Mouse (Mus musculus): ENCODE results near the gene Tex14. TPM values are rescaled to one million over a fixed set of nuclear protein-coding genes. Genes with fewer than 3 reads are reported as not detected.
"Not testable (repeated sequence)": the region's sequence is repeated elsewhere in the genome, so short reads cannot be mapped to it uniquely, and the experiment has no call there.

The Tex14 gene
- polyA plus RNA-seq, 1 experiment from 2014 or later = 0.62 TPM

DNA sequence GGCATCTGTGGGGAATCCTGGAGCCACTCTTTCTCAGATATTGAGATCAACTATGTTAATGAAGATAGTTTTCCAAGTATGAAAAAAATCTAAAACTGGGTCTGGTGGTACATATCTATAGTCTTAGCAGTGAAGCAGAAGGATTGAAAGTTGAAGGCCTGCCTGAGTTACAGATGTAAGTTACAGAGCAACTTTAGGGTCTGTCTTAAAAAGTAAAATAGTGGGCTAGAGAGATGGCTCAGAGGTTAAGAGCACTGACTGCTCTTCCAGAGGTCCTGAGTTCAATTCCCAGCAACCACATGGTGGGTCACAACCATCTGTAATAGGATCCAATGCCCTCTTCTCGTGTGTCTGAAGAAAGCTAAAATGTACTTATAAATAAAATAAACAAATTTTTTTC lies 27.6 kb downstream of the Tex14 start:
- Histone ChIP-seq H3K27me3 (ENCODE audit: control insufficient read depth, insufficient read depth, low read depth, low read length) (no peaks in the 10 kb centered on the region), H3K4me1 (replicated peaks; ENCODE audit: control insufficient read depth, insufficient read depth, low read length) (no peaks in the 10 kb centered on the region), H3K4me2 (ENCODE audit: low read depth, low read length) (no peak overlapping the region), H3K4me3 (ENCODE audit: low read length) (no peak overlapping the region), H3K9me3 (ENCODE audit: control insufficient read depth, low read length) (no peaks in the 10 kb centered on the region), H3K27ac (ENCODE audit: low read length) (no peak overlapping the region), H3K9ac (ENCODE audit: low read length) (no peak overlapping the region), H3K36me3 (ENCODE audit: control insufficient read depth, insufficient read depth, low read length) (no peaks in the 10 kb centered on the region)
- WGBS = 63% methylated on average over 1 of the region's 1 CpGs
- no peak for ATAC-seq (ENCODE audit: low read depth)

DNA sequence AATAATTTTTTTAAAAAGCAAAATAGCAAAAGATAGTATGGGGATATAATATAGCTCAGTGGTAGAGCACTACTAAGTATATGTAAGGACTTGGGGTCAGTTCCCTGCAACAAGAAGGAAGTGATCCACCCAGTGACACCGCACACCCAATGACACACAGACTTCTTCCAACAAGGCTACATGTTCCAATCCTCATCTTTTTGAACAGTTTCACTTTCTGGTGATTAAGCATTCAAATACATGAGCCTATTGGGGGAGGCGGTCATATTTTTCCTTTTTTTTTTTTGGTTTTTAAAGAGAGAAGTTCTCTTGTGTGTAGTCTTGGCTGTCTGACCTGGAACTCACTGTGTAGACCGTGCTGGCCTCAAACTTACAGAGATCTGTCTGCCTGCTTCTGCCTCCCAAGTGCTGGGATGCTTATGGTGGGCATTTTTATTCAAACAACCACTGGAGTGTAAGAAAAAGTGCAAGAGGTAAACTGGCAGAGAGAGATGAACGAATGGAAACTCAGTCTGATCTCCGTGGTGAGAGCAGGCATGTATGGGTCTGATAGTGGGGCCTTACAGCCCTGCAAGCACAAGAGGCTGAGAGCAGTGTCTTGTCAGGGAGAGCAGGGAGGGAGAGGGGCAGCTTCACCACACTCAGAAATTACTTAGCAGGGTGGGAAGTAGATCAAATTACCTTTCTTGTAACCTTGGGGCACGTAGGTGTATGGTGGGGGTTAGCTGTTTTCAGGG lies 28.2 kb downstream of the Tex14 start:
- Histone ChIP-seq H3K4me1 (replicated peaks; ENCODE audit: control insufficient read depth, insufficient read depth, low read length) (no peaks in the 10 kb centered on the region), H3K4me2 (ENCODE audit: low read depth, low read length) (no peak overlapping the region), H3K27me3 (ENCODE audit: control insufficient read depth, insufficient read depth, low read depth, low read length) (no peaks in the 10 kb centered on the region), H3K9ac (ENCODE audit: low read length) (no peak overlapping the region), H3K4me3 (ENCODE audit: low read length) (no peak overlapping the region), H3K36me3 (ENCODE audit: control insufficient read depth, insufficient read depth, low read length) (no peaks in the 10 kb centered on the region), H3K27ac (ENCODE audit: low read length) (no peak overlapping the region), H3K9me3 (ENCODE audit: control insufficient read depth, low read length) (no peaks in the 10 kb centered on the region)
- 39% methylated on average over 6 of the region's 6 CpGs for WGBS
- ATAC-seq (ENCODE audit: low read depth) = no peak

DNA sequence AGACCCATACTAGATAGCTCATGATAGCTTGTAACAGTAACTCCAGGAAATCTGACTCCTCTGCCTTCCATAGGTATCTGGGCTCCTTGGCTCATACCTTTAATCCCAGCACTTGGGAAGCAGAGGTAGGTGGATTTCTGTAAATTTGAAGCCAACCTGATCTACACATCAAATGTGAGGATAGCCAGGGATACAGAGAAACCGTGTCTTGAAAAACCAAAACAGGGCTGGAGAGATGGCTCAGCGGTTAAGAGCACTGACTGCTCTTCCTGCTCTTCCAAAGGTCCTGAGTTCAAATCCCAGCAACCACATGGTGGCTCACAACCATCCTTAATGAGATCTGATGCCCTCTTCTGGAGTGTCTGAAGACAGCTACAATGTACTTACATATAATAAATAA lies 30.2 kb downstream of the Tex14 start:
- H3K27ac ChIP-seq (ENCODE audit: low read length); H3K27me3 ChIP-seq (ENCODE audit: control insufficient read depth, insufficient read depth, low read depth, low read length); ATAC-seq (ENCODE audit: low read depth); H3K4me3 ChIP-seq (ENCODE audit: low read length); H3K4me2 ChIP-seq (ENCODE audit: low read depth, low read length); H3K9ac ChIP-seq (ENCODE audit: low read length); H3K36me3 ChIP-seq (ENCODE audit: control insufficient read depth, insufficient read depth, low read length); H3K9me3 ChIP-seq (ENCODE audit: control insufficient read depth, low read length); H3K4me1 ChIP-seq (replicated peaks; ENCODE audit: control insufficient read depth, insufficient read depth, low read length): not testable (repeated sequence)
- 91% methylated on average over 2 of the region's 2 CpGs for WGBS

DNA sequence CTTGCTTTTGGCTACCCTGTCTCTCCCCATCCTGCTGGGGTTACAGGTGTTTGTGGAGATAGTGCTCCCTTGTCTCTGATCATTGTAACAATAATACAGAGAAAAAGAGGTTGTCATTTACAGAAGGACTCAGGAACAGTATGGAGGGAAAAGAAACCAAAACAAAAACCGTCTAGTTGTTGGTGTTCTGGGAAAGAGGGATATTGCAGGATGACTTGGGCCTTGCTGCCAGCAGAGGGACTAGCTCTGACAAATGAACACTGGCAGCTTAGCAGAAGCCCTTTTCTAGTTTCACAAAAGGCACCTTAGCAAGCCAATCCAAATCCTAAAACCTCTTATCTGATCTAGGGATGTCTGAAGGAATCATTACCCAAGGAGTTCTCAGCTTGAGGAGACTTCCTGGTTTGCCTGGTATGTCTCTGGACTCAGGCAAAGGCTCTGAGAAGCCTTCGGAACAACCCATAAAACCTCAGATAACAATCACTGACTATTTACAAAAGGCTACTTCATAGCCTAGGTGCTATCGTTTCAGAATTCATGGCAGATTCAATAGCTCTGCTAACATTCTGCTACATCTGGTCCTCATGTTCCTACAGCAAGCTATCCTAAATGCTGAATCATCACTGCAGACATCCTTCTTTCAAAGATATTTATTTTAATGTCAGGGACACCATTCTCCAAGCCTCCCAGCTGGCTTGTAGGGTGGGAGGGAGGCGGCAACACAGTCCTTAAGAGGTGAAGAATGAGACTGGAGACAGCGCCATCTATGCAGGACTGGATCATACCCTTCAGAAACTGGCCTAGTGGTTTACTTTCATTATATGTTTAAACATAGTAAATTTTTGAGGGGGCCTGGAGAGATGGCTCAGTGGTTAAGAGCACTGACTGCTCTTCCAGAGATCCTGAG lies 31.7 kb downstream of the Tex14 start:
- no peaks in the 10 kb centered on the region for H3K27me3 ChIP-seq (ENCODE audit: control insufficient read depth, insufficient read depth, low read depth, low read length)
- 26% methylated on average over 5 of the region's 5 CpGs for WGBS
- H3K4me2 ChIP-seq (ENCODE audit: low read depth, low read length) = no peak overlapping the region
- no peak overlapping the region for H3K4me3 ChIP-seq (ENCODE audit: low read length)
- H3K36me3 ChIP-seq (ENCODE audit: control insufficient read depth, insufficient read depth, low read length) = no peaks in the 10 kb centered on the region
- H3K9me3 ChIP-seq (ENCODE audit: control insufficient read depth, low read length) = no peaks in the 10 kb centered on the region
- no peak overlapping the region for H3K9ac ChIP-seq (ENCODE audit: low read length)
- ATAC-seq (ENCODE audit: low read depth) = no peak
- no peaks in the 10 kb centered on the region for H3K4me1 ChIP-seq (replicated peaks; ENCODE audit: control insufficient read depth, insufficient read depth, low read length)
- H3K27ac ChIP-seq (ENCODE audit: low read length) = no peak overlapping the region

DNA sequence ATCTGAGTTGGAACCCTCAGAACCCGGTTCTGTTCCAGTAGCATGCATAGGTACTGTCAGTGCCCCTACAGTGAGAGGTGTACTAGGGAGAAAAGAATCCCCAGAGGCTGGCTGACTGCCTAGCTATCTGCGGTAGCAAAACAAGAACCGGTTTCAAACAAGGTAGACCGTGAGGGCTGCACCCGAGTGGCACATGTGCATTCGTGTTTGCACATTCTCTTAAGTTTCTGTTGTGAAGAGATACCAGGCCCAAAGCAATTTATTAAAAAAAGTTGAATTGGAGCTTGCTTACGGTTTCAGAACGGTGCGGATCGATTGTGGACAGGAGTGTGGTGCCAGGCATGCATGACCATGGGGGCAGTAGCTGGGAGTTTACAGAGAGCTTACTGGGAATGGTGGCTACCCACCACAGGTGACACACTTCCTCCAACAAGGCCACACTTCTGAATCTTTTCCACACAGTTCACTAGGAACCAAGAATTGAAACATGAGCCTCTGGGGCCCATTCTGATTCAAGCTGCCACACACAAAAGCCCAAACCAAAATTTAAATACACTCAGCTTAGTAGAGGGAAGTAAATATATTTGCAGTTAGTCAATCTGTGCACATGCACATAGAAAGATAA lies 35.0 kb downstream of the Tex14 start:
- Histone ChIP-seq H3K9ac (ENCODE audit: low read length) (no peak overlapping the region), H3K27me3 (ENCODE audit: control insufficient read depth, insufficient read depth, low read depth, low read length) (no peaks in the 10 kb centered on the region), H3K4me3 (ENCODE audit: low read length) (no peak overlapping the region), H3K4me1 (replicated peaks; ENCODE audit: control insufficient read depth, insufficient read depth, low read length) (peaks cover 3% of the 10 kb centered on the region; the same call in 1 of the 2 replicates), H3K4me2 (ENCODE audit: low read depth, low read length) (no peak overlapping the region), H3K36me3 (ENCODE audit: control insufficient read depth, insufficient read depth, low read length) (no peaks in the 10 kb centered on the region), H3K27ac (ENCODE audit: low read length) (no peak overlapping the region), H3K9me3 (ENCODE audit: control insufficient read depth, low read length) (no peaks in the 10 kb centered on the region)
- ATAC-seq (ENCODE audit: low read depth) = no peak
- 69% methylated on average over 10 of the region's 10 CpGs for WGBS

DNA sequence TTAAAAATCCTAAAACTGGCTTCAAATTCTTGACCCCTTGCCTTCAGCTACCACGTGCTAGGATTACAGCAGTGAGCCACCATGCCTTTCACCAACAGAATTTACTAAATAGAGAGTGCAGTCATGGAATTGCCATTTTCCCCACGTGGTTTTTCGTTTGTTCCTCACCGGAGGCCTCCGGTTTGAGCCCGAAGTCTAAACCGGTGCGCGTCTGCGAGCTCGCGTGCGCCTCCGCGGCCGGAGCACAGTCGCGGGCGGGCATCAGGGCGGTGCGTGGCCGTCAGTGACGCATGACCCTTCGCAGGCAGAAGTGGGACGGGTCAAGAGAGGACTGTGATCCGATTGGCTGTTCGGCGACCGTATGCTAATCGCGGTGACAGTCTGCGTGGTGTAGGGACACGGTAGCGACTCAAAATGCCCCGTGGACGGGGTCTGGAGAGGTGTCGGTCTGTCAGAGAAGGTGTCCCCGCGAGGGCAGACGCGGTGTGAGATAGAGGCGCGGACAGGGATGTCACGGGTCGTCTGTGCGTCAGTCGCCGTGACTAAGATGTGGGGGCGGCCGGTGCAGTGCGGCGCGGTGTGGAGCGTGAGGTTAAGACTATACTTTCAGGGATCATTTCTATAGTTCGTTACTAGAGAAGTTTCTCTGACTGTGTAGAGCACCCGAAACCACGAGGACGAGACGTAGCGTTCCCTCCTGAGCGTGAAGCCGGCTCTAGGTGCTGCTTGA lies 37.9 kb downstream of the Tex14 start:
- peak; percentile 98 for ATAC-seq (ENCODE audit: low read depth)
- H3K9ac ChIP-seq (ENCODE audit: low read length) = peak overlapping the region; percentile 64; the same call in 1 of the 2 replicates
- WGBS = 2% methylated on average over 29 of the region's 62 CpGs

DNA sequence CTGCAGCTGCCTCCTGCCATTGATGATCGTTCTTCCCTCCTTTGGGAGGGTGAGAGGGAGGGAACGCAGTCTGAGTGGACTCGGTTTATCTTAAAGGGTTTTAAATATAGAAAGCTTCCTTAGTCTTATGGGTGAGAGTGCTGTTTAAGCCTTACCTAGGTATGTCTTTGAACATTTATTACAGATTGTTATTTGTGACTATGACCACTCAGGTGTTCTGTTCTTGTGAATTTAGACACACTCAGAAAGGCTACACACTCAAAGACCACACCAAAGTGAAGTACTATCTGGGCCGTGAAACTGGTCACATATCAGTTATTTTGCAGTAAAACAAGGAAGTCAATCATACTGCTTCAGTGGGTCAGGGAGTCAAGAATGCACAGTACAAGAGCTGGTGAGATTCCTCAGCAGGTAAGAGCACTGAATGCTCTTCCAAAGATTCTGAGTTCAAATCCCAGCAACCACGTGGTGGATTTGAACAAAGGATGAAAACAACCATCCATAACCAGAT lies 38.6 kb downstream of the Tex14 start:
- Histone ChIP-seq H3K4me3 (ENCODE audit: low read length) (no peak overlapping the region), H3K27ac (ENCODE audit: low read length) (peak overlapping the region; percentile 73), H3K4me1 (replicated peaks; ENCODE audit: control insufficient read depth, insufficient read depth, low read length) (peaks cover 3% of the 10 kb centered on the region; the same call in 1 of the 2 replicates), H3K36me3 (ENCODE audit: control insufficient read depth, insufficient read depth, low read length) (no peaks in the 10 kb centered on the region), H3K9ac (ENCODE audit: low read length) (no peak overlapping the region), H3K9me3 (ENCODE audit: control insufficient read depth, low read length) (no peaks in the 10 kb centered on the region), H3K4me2 (ENCODE audit: low read depth, low read length) (no peak overlapping the region), H3K27me3 (ENCODE audit: control insufficient read depth, insufficient read depth, low read depth, low read length) (no peaks in the 10 kb centered on the region)
- WGBS = 0% methylated on average over 5 of the region's 5 CpGs
- no peak for ATAC-seq (ENCODE audit: low read depth)

More for the DNA sequence above, 37.9 kb downstream of the Tex14 start:
- Histone ChIP-seq H3K27ac (ENCODE audit: low read length) (peak overlapping the region; percentile 41; the same call in 1 of the 2 replicates), H3K4me3 (ENCODE audit: low read length) (peak overlapping the region; percentile 42), H3K4me2 (ENCODE audit: low read depth, low read length) (peak overlapping the region; percentile 70)
- H3K9me3 ChIP-seq (ENCODE audit: control insufficient read depth, low read length); H3K27me3 ChIP-seq (ENCODE audit: control insufficient read depth, insufficient read depth, low read depth, low read length); H3K36me3 ChIP-seq (ENCODE audit: control insufficient read depth, insufficient read depth, low read length); H3K4me1 ChIP-seq (replicated peaks; ENCODE audit: control insufficient read depth, insufficient read depth, low read length): not testable (repeated sequence)

DNA sequence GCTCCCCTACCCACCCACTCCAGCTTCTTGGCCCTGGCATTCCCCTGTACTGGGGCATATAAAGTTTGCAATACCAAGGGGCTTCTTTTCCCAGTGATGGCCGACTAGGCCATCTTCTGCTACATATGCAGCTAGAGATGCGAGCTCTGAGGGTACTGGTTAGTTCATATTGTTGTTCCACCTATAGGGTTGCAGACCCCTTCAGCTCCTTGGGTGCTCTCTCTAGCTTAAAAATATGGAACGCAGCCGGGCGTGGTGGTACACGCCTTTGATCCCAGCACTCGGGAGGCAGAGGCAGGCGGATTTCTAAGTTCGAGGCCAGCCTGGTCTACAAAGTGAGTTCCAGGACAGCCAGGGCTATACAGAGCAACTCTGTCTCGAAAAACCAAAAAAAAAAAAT lies 39.2 kb downstream of the Tex14 start:
- H3K27ac ChIP-seq (ENCODE audit: low read length); H3K4me1 ChIP-seq (replicated peaks; ENCODE audit: control insufficient read depth, insufficient read depth, low read length): not testable (repeated sequence)
- WGBS = 55% methylated on average over 10 of the region's 10 CpGs

More for the DNA sequence above, 39.2 kb downstream of the Tex14 start:
- not testable (repeated sequence) for H3K4me2 ChIP-seq (ENCODE audit: low read depth, low read length); H3K9me3 ChIP-seq (ENCODE audit: control insufficient read depth, low read length); H3K36me3 ChIP-seq (ENCODE audit: control insufficient read depth, insufficient read depth, low read length); H3K4me3 ChIP-seq (ENCODE audit: low read length); H3K27me3 ChIP-seq (ENCODE audit: control insufficient read depth, insufficient read depth, low read depth, low read length); H3K9ac ChIP-seq (ENCODE audit: low read length); ATAC-seq (ENCODE audit: low read depth)
